Mouse (Mus musculus): Measurements from ENCODE around the gene Dram2.

- no peak for TF ChIP-seq CTCF (IDR thresholded peaks at IDR 0.05; ENCODE audit: borderline replicate concordance, insufficient read depth, low read depth, low read length)
- TF ChIP-seq POLR2A (IDR thresholded peaks at IDR 0.05; ENCODE audit: borderline replicate concordance, insufficient read depth, low read length): no peak
Measured at GRCm38 (mm10) chr3:106502892-106503291, 44.7 kb upstream of the Dram2 start.

Data from cerebellum, adult 2 months (tissue).